Mouse (Mus musculus) cerebellum, adult 2 months (tissue): ENCODE results near the gene B4galt2. TPM values are rescaled to one million over a fixed set of nuclear protein-coding genes. Genes with fewer than 3 reads are reported as not detected.

Experiments used
- DNase-seq, 2 experiments: peaks; one replicate each; pipeline ENCODE4 v3.0.0; 2021
- H3K27ac ChIP-seq: fragments of 200-500 bp; 2 replicates; pipeline ENCODE4 v1.5.1; 2012; ENCODE audit warnings: low read length, control low read depth, inconsistent platforms; ENCODE audit not compliant: insufficient read depth
- H3K27me3 ChIP-seq: fragments of 200-500 bp; 2 replicates; pipeline ENCODE4 v1.6.1; 2012; ENCODE audit warnings: inconsistent platforms, mild to moderate bottlenecking, low read length, moderate library complexity; ENCODE audit not compliant: control insufficient read depth, insufficient read depth
- H3K4me1 ChIP-seq: fragments of 200-500 bp; 2 replicates; pipeline ENCODE4 v1.6.1; 2011; ENCODE audit warnings: low read length; ENCODE audit not compliant: control insufficient read depth, insufficient read depth
- H3K4me3 ChIP-seq: fragments of 200-500 bp; replicated peaks from 2 replicates; pipeline ENCODE3; 2011; ENCODE audit warnings: mild to moderate bottlenecking, low read depth, low read length, control low read depth; ENCODE audit not compliant: insufficient read depth
- CTCF ChIP-seq: fragments of 200-500 bp; IDR thresholded peaks from 2 replicates; pipeline ENCODE4 v1.5.1; 2011; ENCODE audit warnings: low read depth, mild to moderate bottlenecking, control low read depth, low read length, moderate library complexity, borderline replicate concordance; ENCODE audit not compliant: insufficient read depth
- POLR2A ChIP-seq: fragments of 200-500 bp; IDR thresholded peaks from 2 replicates; pipeline ENCODE4 v1.6.1; 2011; ENCODE audit warnings: low read length, control low read depth, borderline replicate concordance; ENCODE audit not compliant: insufficient read depth
- WGBS: fragments of 180-500 bp; shearing (Covaris S2); methylation state at CpG from one replicate; pipeline ENCODE4 v1.1.7; 2018; 5-methylcytosine and 5-hydroxymethylcytosine counted together
- polyA plus RNA-seq: library from polyadenylated mRNA; depleted of rRNA; stranded (reverse); fragments of >200 nt; gene quantifications from 2 replicates; pipeline ENCODE4 v1.2.3, GENCODE M21; 2012; rRNA removed

The B4galt2 gene
- polyA plus RNA-seq, 1 experiment, result 42.0 TPM

- WGBS, result 82% methylated on average over 9 of the region's 9 CpGs
- Histone ChIP-seq H3K4me3 (no peak overlapping the region), H3K4me1 (no peaks in the 10 kb centered on the region), H3K27ac (no peak overlapping the region), H3K27me3 (no peaks in the 10 kb centered on the region)
- TF ChIP-seq POLR2A, result no peak
- TF ChIP-seq CTCF, result no peak
- DNase-seq, result no peak
These were observed 51.2 kb downstream of the B4galt2 start for GRCm38 (mm10) chr4:117831920-117832691.

GRCm38 (mm10) chr4:117831499-117831898 lies 51.8 kb downstream of the B4galt2 start:
- H3K4me1 ChIP-seq, result no peaks in the 10 kb centered on the region
- DNase-seq, result no peak
- no peak overlapping the region for H3K27ac ChIP-seq
- 82% methylated on average over 2 of the region's 2 CpGs for WGBS
- H3K4me3 ChIP-seq, result no peak overlapping the region
- no peaks in the 10 kb centered on the region for H3K27me3 ChIP-seq
- TF ChIP-seq CTCF (no peak), POLR2A (no peak)

- Histone ChIP-seq H3K4me3 (no peak overlapping the region), H3K27me3 (no peaks in the 10 kb centered on the region), H3K4me1 (no peaks in the 10 kb centered on the region), H3K27ac (no peak overlapping the region)
- TF ChIP-seq CTCF (no peak), POLR2A (no peak)
- 97% methylated on average over 9 of the region's 9 CpGs for WGBS
- no peak for DNase-seq
These were observed 52.5 kb downstream of the B4galt2 start for GRCm38 (mm10) chr4:117830801-117831200.

GRCm38 (mm10) chr4:117830124-117830551 lies 53.1 kb downstream of the B4galt2 start:
- H3K27ac ChIP-seq, result no peak overlapping the region
- no peaks in the 10 kb centered on the region for H3K4me1 ChIP-seq
- WGBS, result 9% methylated on average over 5 of the region's 5 CpGs
- DNase-seq, result peak; percentile 26 to 41
- H3K27me3 ChIP-seq, result no peaks in the 10 kb centered on the region
- TF ChIP-seq POLR2A, result no peak
- no peak for TF ChIP-seq CTCF
- H3K4me3 ChIP-seq, result no peak overlapping the region

GRCm38 (mm10) chr4:117829260-117830123 lies 53.8 kb downstream of the B4galt2 start:
- 8% methylated on average over 12 of the region's 12 CpGs for WGBS
- Histone ChIP-seq H3K4me3 (no peak overlapping the region), H3K27ac (no peak overlapping the region), H3K4me1 (no peaks in the 10 kb centered on the region), H3K27me3 (no peaks in the 10 kb centered on the region)
- peak; percentile 97 for TF ChIP-seq CTCF
- TF ChIP-seq POLR2A, result no peak
- DNase-seq, result peak; percentile 74 to 84

GRCm38 (mm10) chr4:117828572-117829145 lies 54.6 kb downstream of the B4galt2 start:
- Histone ChIP-seq H3K27ac (no peak overlapping the region), H3K27me3 (no peaks in the 10 kb centered on the region), H3K4me3 (no peak overlapping the region), H3K4me1 (no peaks in the 10 kb centered on the region)
- TF ChIP-seq CTCF (no peak), POLR2A (no peak)
- DNase-seq, result no peak
- WGBS, result 83% methylated on average over 8 of the region's 8 CpGs

Other genes with a start within 250 kb of the B4galt2 start
- 48.7 and 53.5 TPM in 2 replicates for gene Dmap1, start 201.2 kb downstream of the B4galt2 start, polyA plus RNA-seq
- not detected in 2 replicates for gene Gm12845, start 159.1 kb downstream of the B4galt2 start, polyA plus RNA-seq
- gene Klf17, start 117.8 kb downstream of the B4galt2 start, polyA plus RNA-seq, result not detected in 2 replicates
- gene Slc6a9, start 49.0 kb downstream of the B4galt2 start, polyA plus RNA-seq, result 178 and 197 TPM in 2 replicates
- 1.8 and 3.4 TPM in 2 replicates for gene Ccdc24, start 10.9 kb downstream of the B4galt2 start, polyA plus RNA-seq
- gene Atp6v0b, start 3.8 kb upstream of the B4galt2 start, polyA plus RNA-seq, result 669 and 676 TPM in 2 replicates
- gene Dph2, start 8.5 kb upstream of the B4galt2 start, polyA plus RNA-seq, result 16.6 and 18.0 TPM in 2 replicates
- gene Ipo13, start 31.5 kb upstream of the B4galt2 start, polyA plus RNA-seq, result 183 and 192 TPM in 2 replicates
- gene Artn, start 46.3 kb upstream of the B4galt2 start, polyA plus RNA-seq, result 0.38 and 0.40 TPM in 2 replicates